Mouse (Mus musculus): ENCODE measurements around the gene Cfdp1.

Cfdp1 gene

GRCm38 (mm10) chr8:111769296-111769695 lies 84.8 kb downstream of the Cfdp1 start:
- DNase-seq (ENCODE audit: low spot score), result no peak

- no peak for DNase-seq (ENCODE audit: low spot score)
Observed at GRCm38 (mm10) chr8:111768651-111769050, 85.4 kb downstream of the Cfdp1 start.

GRCm38 (mm10) chr8:111765616-111766015 lies 88.5 kb downstream of the Cfdp1 start:
- no peak for DNase-seq (ENCODE audit: low spot score)

- DNase-seq (ENCODE audit: low spot score), result no peak
Observed at GRCm38 (mm10) chr8:111765096-111765495, 89.0 kb downstream of the Cfdp1 start.

GRCm38 (mm10) chr8:111760708-111761107 lies 93.4 kb downstream of the Cfdp1 start:
- DNase-seq (ENCODE audit: low spot score), result no peak

- no peak for DNase-seq (ENCODE audit: low spot score)
Observed at GRCm38 (mm10) chr8:111758817-111759216, 95.3 kb downstream of the Cfdp1 start.

GRCm38 (mm10) chr8:111757599-111757998 lies 96.5 kb downstream of the Cfdp1 start:
- no peak for DNase-seq (ENCODE audit: low spot score)

GRCm38 (mm10) chr8:111754736-111755135 lies 99.4 kb downstream of the Cfdp1 start:
- DNase-seq (ENCODE audit: low spot score), result no peak

GRCm38 (mm10) chr8:111754088-111754487 lies 100.0 kb downstream of the Cfdp1 start:
- no peak for DNase-seq (ENCODE audit: low spot score)

GRCm38 (mm10) chr8:111748766-111749165 lies 105.3 kb downstream of the Cfdp1 start:
- DNase-seq (ENCODE audit: low spot score), result no peak

- DNase-seq (ENCODE audit: low spot score), result no peak
Observed at GRCm38 (mm10) chr8:111747866-111748649, 106.0 kb downstream of the Cfdp1 start.

- no peak for DNase-seq (ENCODE audit: low spot score)
Observed at GRCm38 (mm10) chr8:111746582-111747465, 107.3 kb downstream of the Cfdp1 start.

GRCm38 (mm10) chr8:111745591-111746418 lies 108.3 kb downstream of the Cfdp1 start:
- DNase-seq (ENCODE audit: low spot score), result peak; percentile 71

GRCm38 (mm10) chr8:111745086-111745485 lies 109.0 kb downstream of the Cfdp1 start:
- no peak for DNase-seq (ENCODE audit: low spot score)

- DNase-seq (ENCODE audit: low spot score), result peak; percentile 65
Observed at GRCm38 (mm10) chr8:111743792-111744696, 110.0 kb downstream of the Cfdp1 start, which contains the start of gene Bcar1. TSS of gene Bcar1 (minus strand) at chr8:111743809.

- no peak for DNase-seq (ENCODE audit: low spot score)
Observed at GRCm38 (mm10) chr8:111743101-111743791, 110.8 kb downstream of the Cfdp1 start.

GRCm38 (mm10) chr8:111742261-111743037 lies 111.6 kb downstream of the Cfdp1 start:
- peak; percentile 68 for DNase-seq (ENCODE audit: low spot score)

- no peak for DNase-seq (ENCODE audit: low spot score)
Observed at GRCm38 (mm10) chr8:111741556-111741955, 112.5 kb downstream of the Cfdp1 start.

GRCm38 (mm10) chr8:111740994-111741393 lies 113.1 kb downstream of the Cfdp1 start:
- DNase-seq (ENCODE audit: low spot score), result no peak
